Mouse (Mus musculus) MEL (cell line): ENCODE measurements around the gene Abcg2. TPM values are rescaled to one million over a fixed set of nuclear protein-coding genes. Genes with fewer than 3 reads are reported as not detected.
A peak's percentile ranks its signal among the peaks of the same experiment; 100 is the strongest.
"Not testable (repeated sequence)": the region's sequence is repeated elsewhere in the genome, so short reads cannot be mapped to it uniquely, and the experiment has no call there.

Source experiments
- DNase-seq: peaks from one replicate; pipeline ENCODE4 v3.0.0; 2011; ENCODE audit warnings: low read depth, low spot score
- H3K27ac ChIP-seq: 2 replicates; pipeline ENCODE4 v1.5.1; 2012; ENCODE audit warnings: low read depth, mild to moderate bottlenecking, control low read depth, low read length, moderate library complexity; ENCODE audit not compliant: control insufficient read depth
- H3K27me3 ChIP-seq, 2 experiments: fragments of 150-350 bp in 1 of 2; sonication (generic) in 1 of 2; 2 replicates each; pipeline ENCODE4 v1.6.1; 2012; ENCODE audit warnings: low read length in 2 of 2, mild to moderate bottlenecking in 2 of 2, improper control_type of control experiment in 1 of 2, moderate library complexity in 1 of 2; ENCODE audit not compliant: insufficient read depth in 2 of 2, control insufficient read depth in 1 of 2
- H3K36me3 ChIP-seq, 2 experiments: 2 replicates each; pipeline ENCODE4 v1.6.1; 2012 to 2014; ENCODE audit warnings: low read length in 2 of 2, improper control_type of control experiment in 1 of 2, inconsistent platforms in 1 of 2, mild to moderate bottlenecking in 1 of 2; ENCODE audit not compliant: insufficient read depth in 2 of 2, control insufficient read depth in 1 of 2
- H3K4me1 ChIP-seq, 2 experiments: fragments of 150-350 bp in 1 of 2; sonication (generic) in 1 of 2; 2 replicates each; pipeline ENCODE4 v1.6.1; 2012; ENCODE audit warnings: low read length in 2 of 2, improper control_type of control experiment in 1 of 2, mild to moderate bottlenecking in 1 of 2; ENCODE audit not compliant: insufficient read depth in 2 of 2, control insufficient read depth in 1 of 2
- H3K4me3 ChIP-seq, 2 experiments: fragments of 150-350 bp in 1 of 2; sonication (generic) in 1 of 2; 2 replicates each; pipeline ENCODE4 v1.5.1; 2012; ENCODE audit warnings: low read depth in 2 of 2, low read length in 2 of 2, mild to moderate bottlenecking in 2 of 2, moderate library complexity in 2 of 2, control low read depth in 1 of 2, improper control_type of control experiment in 1 of 2; ENCODE audit not compliant: control insufficient read depth in 1 of 2, insufficient read depth in 1 of 2
- H3K79me2 ChIP-seq: 2 replicates; pipeline ENCODE4 v1.6.1; 2012; ENCODE audit warnings: mild to moderate bottlenecking, low read length, moderate library complexity; ENCODE audit not compliant: control insufficient read depth, poor library complexity, insufficient read depth
- H3K9ac ChIP-seq: 2 replicates; pipeline ENCODE4 v1.6.1; 2012; ENCODE audit warnings: low read depth, mild to moderate bottlenecking, control low read depth, low read length, moderate library complexity; ENCODE audit not compliant: control insufficient read depth, poor library complexity, severe bottlenecking
- H3K9me3 ChIP-seq: fragments of 150-350 bp; sonication (generic); replicated peaks from 2 replicates; pipeline ENCODE4 v1.6.1; 2012; ENCODE audit warnings: mild to moderate bottlenecking, low read length, improper control_type of control experiment, moderate library complexity; ENCODE audit not compliant: insufficient read depth
- BHLHE40 ChIP-seq: IDR thresholded peaks from 2 replicates; pipeline ENCODE4 v1.6.1; 2012; ENCODE audit warnings: low read depth, mild to moderate bottlenecking, inconsistent platforms, low read length, improper control_type of control experiment, borderline replicate concordance
- CTCF ChIP-seq, 3 experiments: IDR thresholded peaks in 2 of 3; conservative IDR thresholded peaks in 1 of 3; 2 replicates each; pipeline ENCODE4 v1.5.1; 2011 to 2012; ENCODE audit warnings: low read length in 3 of 3, low read depth in 2 of 3, mild to moderate bottlenecking in 2 of 3, improper control_type of control experiment in 1 of 3, inconsistent platforms in 1 of 3, mixed read lengths in 1 of 3, moderate library complexity in 1 of 3; ENCODE audit not compliant: control insufficient read depth in 1 of 3, insufficient read depth in 1 of 3, poor library complexity in 1 of 3, severe bottlenecking in 1 of 3
- GATA1 ChIP-seq: IDR thresholded peaks from 2 replicates; pipeline ENCODE4 v1.6.1; 2011; ENCODE audit warnings: low read depth, low read length, improper control_type of control experiment
- HCFC1 ChIP-seq: IDR thresholded peaks from 2 replicates; pipeline ENCODE4 v1.6.1; 2012; ENCODE audit warnings: low read depth, mild to moderate bottlenecking, inconsistent platforms, low read length, improper control_type of control experiment, moderate library complexity
- MAX ChIP-seq: IDR thresholded peaks from 2 replicates; pipeline ENCODE4 v1.6.1; 2011; ENCODE audit warnings: low read length, improper control_type of control experiment
- MEF2A ChIP-seq: IDR thresholded peaks from 2 replicates; pipeline ENCODE4 v1.6.1; 2014; ENCODE audit warnings: low read depth, mild to moderate bottlenecking, inconsistent platforms, low read length, improper control_type of control experiment; ENCODE audit not compliant: poor library complexity, insufficient replicate concordance, severe bottlenecking; ENCODE audit errors: extremely low read depth
- RAD21 ChIP-seq: IDR thresholded peaks from 2 replicates; pipeline ENCODE4 v1.6.1; 2011; ENCODE audit warnings: mild to moderate bottlenecking, low read depth, low read length, improper control_type of control experiment
- RCOR1 ChIP-seq: IDR thresholded peaks from 2 replicates; pipeline ENCODE4 v1.6.1; 2012; ENCODE audit warnings: low read depth, mild to moderate bottlenecking, inconsistent platforms, low read length, improper control_type of control experiment
- SMC3 ChIP-seq: IDR thresholded peaks from 2 replicates; pipeline ENCODE4 v1.6.1; 2011; ENCODE audit warnings: low read depth, low read length, improper control_type of control experiment
- TCF12 ChIP-seq: IDR thresholded peaks from 2 replicates; pipeline ENCODE4 v1.6.1; 2014; ENCODE audit warnings: low read depth, mild to moderate bottlenecking, inconsistent platforms, low read length, improper control_type of control experiment, moderate library complexity
- UBTF ChIP-seq: IDR thresholded peaks from 2 replicates; pipeline ENCODE4 v1.6.1; 2012; ENCODE audit warnings: low read depth, mild to moderate bottlenecking, inconsistent platforms, low read length, improper control_type of control experiment, moderate library complexity, borderline replicate concordance; ENCODE audit not compliant: insufficient read depth
- USF1 ChIP-seq: IDR thresholded peaks from 2 replicates; pipeline ENCODE4 v1.6.1; 2014; ENCODE audit warnings: low read depth, mild to moderate bottlenecking, inconsistent platforms, low read length, improper control_type of control experiment, moderate library complexity
- USF2 ChIP-seq, 2 experiments: IDR thresholded peaks; 2 replicates each; pipeline ENCODE4 v1.6.1; 2011 to 2012; ENCODE audit warnings: improper control_type of control experiment in 2 of 2, low read length in 2 of 2, borderline replicate concordance in 1 of 2, inconsistent platforms in 1 of 2, low read depth in 1 of 2, mild to moderate bottlenecking in 1 of 2; ENCODE audit not compliant: insufficient read depth in 1 of 2
- ZC3H11A ChIP-seq: IDR thresholded peaks from 2 replicates; pipeline ENCODE4 v1.6.1; 2012; ENCODE audit warnings: low read depth, mild to moderate bottlenecking, inconsistent platforms, low read length, improper control_type of control experiment
- polyA plus RNA-seq, 2 experiments: library from polyadenylated mRNA; stranded (reverse) in 1 of 2; unstranded in 1 of 2; fragments of >175 nt in 1 of 2; fragments of >200 nt in 1 of 2; gene quantifications; 2 replicates each; pipeline versions ENCODE4 v1.2.1 to v1.2.4; 2012; ENCODE audit warnings: low replicate concordance in 2 of 2, low read depth in 1 of 2; ENCODE audit not compliant: insufficient read length in 2 of 2, insufficient read depth in 1 of 2, missing spikeins in 1 of 2
- total RNA-seq: library from RNA; depleted of rRNA; stranded (reverse); fragments of 300-350 nt; gene quantifications from 2 replicates; pipeline ENCODE4 v1.2.3, GENCODE M21; 2012

Gene Abcg2
- total and polyA plus RNA-seq, 3 experiments: 14.4 to 20.9 TPM; not detected in 1

DNA sequence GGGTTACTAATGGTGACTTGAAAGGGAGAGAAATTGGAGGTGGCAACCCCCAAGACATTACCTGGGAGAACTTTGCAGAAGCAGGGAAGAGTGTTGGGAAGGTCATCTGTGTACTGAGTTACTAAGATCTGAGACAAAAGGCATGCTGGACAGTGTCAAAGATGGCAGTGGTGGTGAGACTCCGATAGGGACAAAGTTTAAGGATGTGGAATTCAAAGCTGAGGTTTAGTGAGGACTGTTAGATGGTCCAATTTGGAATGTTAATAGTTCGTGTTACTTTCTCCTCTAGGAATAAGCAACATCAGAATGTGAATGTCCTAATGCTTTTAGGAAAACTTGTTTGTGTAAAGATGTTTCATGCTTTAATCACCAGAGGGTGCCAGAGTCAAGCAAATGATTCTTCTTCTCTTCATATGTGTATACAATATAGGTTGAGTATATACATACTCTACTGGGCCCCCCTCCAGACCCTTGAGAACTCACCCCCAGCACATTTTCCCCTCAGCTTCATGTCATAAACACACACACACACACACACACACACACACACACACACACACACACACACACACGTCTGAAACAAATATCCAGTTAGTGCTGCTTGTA is 19.3 kb downstream of the Abcg2 start:
- H3K9me3 ChIP-seq, H3K9ac ChIP-seq, H3K79me2 ChIP-seq, H3K4me1 ChIP-seq, H3K27me3 ChIP-seq, H3K4me3 ChIP-seq, H3K27ac ChIP-seq, H3K36me3 ChIP-seq: not testable (repeated sequence)
- peak; percentile 80 for TF ChIP-seq SMC3
- peak; percentile 65 for TF ChIP-seq ZC3H11A
- TF ChIP-seq RAD21: peak; percentile 69
- peak in 1 of 3 experiments; percentile 57; a peak in 2 of 6 replicates for TF ChIP-seq CTCF (IDR thresholded peaks at IDR 0.05 in 2 of 3, conservative IDR thresholded peaks at IDR 0.05 in 1 of 3; ENCODE audit: control insufficient read depth in 1 of 3, insufficient read depth in 1 of 3, low read depth in 2 of 3, low read length in 3 of 3, poor library complexity in 1 of 3, severe bottlenecking in 1 of 3)
- DNase-seq: peak; percentile 26

DNA sequence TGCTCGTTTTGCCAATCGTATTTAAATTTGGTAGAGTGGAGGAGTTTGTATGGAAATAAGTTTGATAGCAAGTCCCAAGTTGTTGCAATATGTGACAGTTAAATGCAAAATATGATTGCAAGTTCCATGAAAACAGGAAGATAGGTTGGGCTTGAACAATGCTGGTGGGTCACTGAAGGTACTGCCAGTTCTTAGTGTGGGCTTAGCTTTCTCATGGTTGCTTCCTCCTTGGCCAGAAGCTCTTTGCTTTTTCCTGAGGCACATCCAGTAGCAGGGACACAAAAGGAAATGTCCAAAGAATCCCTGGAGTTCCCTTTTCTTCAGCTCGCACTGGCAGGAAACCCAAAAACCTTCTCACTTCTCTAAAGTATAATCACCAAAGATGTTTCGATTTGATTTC is 22.3 kb downstream of the Abcg2 start:
- H3K27me3 ChIP-seq: no peaks in the 10 kb centered on the region
- no peaks in the 10 kb centered on the region for H3K79me2 ChIP-seq
- no peak overlapping the region for H3K4me3 ChIP-seq
- H3K9ac ChIP-seq: no peak overlapping the region
- H3K36me3 ChIP-seq: no peaks in the 10 kb centered on the region
- no peak for DNase-seq
- H3K27ac ChIP-seq: no peak overlapping the region
- no peaks in the 10 kb centered on the region for H3K9me3 ChIP-seq
- H3K4me1 ChIP-seq: no peaks in the 10 kb centered on the region
- TF ChIP-seq GATA1 (no peak), HCFC1 (no peak), MAX (no peak), UBTF (no peak), RCOR1 (no peak), BHLHE40 (no peak), MEF2A (no peak), CTCF (IDR thresholded peaks at IDR 0.05 in 2 of 3, conservative IDR thresholded peaks at IDR 0.05 in 1 of 3; ENCODE audit: control insufficient read depth in 1 of 3, insufficient read depth in 1 of 3, low read depth in 2 of 3, low read length in 3 of 3, poor library complexity in 1 of 3, severe bottlenecking in 1 of 3) (no peak), USF2 (IDR thresholded peaks at IDR 0.05; ENCODE audit: borderline replicate concordance in 1 of 2, insufficient read depth in 1 of 2, low read depth in 1 of 2, low read length in 2 of 2) (no peak), USF1 (no peak), TCF12 (no peak)
